Mouse (Mus musculus) E14TG2a.4 (cell line): ENCODE results near the gene Itfg2.
A peak's percentile ranks its signal among the peaks of the same experiment; 100 is the strongest.

ENCODE experiments used
- H3K27me3 ChIP-seq: 2 replicates; pipeline ENCODE4 v1.6.1; 2014; ENCODE audit warnings: low read length, control low read depth; ENCODE audit not compliant: insufficient read depth
- H3K36me3 ChIP-seq: 2 replicates; pipeline ENCODE4 v1.6.1; 2014; ENCODE audit warnings: low read length, control low read depth; ENCODE audit not compliant: insufficient read depth
- H3K4me1 ChIP-seq: replicated peaks from 2 replicates; pipeline ENCODE4 v1.6.1; 2014; ENCODE audit warnings: low read depth, low read length, control low read depth
- H3K4me3 ChIP-seq: replicated peaks from 2 replicates; pipeline ENCODE4 v1.5.1; 2014; ENCODE audit warnings: mild to moderate bottlenecking, low read length
- H3K9me3 ChIP-seq: 2 replicates; pipeline ENCODE4 v1.6.1; 2014; ENCODE audit warnings: low read length, control low read depth
- CTCF ChIP-seq: conservative IDR thresholded peaks from 2 replicates; pipeline ENCODE4 v1.5.1; 2014; ENCODE audit warnings: low read length
- NANOG ChIP-seq: IDR thresholded peaks from 2 replicates; pipeline ENCODE4 v1.6.1; 2014; ENCODE audit warnings: borderline replicate concordance, low read length, mixed read lengths
- POU5F1 ChIP-seq: IDR thresholded peaks from 2 replicates; pipeline ENCODE4 v1.6.1; 2014; ENCODE audit warnings: low read length, borderline replicate concordance

Itfg2 gene

GRCm38 (mm10) chr6:128364721-128365120 is 60.0 kb downstream of the Itfg2 start:
- TF ChIP-seq POU5F1 = no peak
- TF ChIP-seq CTCF = no peak
- no peak for TF ChIP-seq NANOG
- H3K36me3 ChIP-seq = peaks cover 70% of the 10 kb centered on the region
- H3K9me3 ChIP-seq = no peaks in the 10 kb centered on the region
- no peaks in the 10 kb centered on the region for H3K27me3 ChIP-seq
- H3K4me1 ChIP-seq = peaks cover 54% of the 10 kb centered on the region
- no peak overlapping the region for H3K4me3 ChIP-seq

GRCm38 (mm10) chr6:128363007-128363825 is 61.5 kb downstream of the Itfg2 start:
- H3K4me1 ChIP-seq = peaks cover 67% of the 10 kb centered on the region
- peak overlapping the region; percentile 91 for H3K4me3 ChIP-seq
- H3K36me3 ChIP-seq = peaks cover 64% of the 10 kb centered on the region
- H3K27me3 ChIP-seq = no peaks in the 10 kb centered on the region
- H3K9me3 ChIP-seq = no peaks in the 10 kb centered on the region
- TF ChIP-seq NANOG (no peak), CTCF (no peak), POU5F1 (no peak)

GRCm38 (mm10) chr6:128362381-128363006 is 62.2 kb downstream of the Itfg2 start, which contains the start of the genes Rhno1 and Foxm1:
Gene Rhno1, minus strand, starts transcription at chr6:128362911.
Gene Foxm1, plus strand, starts transcription at chr6:128362967.
- Histone ChIP-seq H3K36me3 (peaks cover 65% of the 10 kb centered on the region), H3K4me3 (peak within 1 kb of the TSS; percentile 91), H3K4me1 (peaks cover 73% of the 10 kb centered on the region), H3K9me3 (no peaks in the 10 kb centered on the region), H3K27me3 (no peaks in the 10 kb centered on the region)
- TF ChIP-seq POU5F1 (no peak), NANOG (no peak), CTCF (no peak)

GRCm38 (mm10) chr6:128361901-128362300 is 62.8 kb downstream of the Itfg2 start:
- H3K4me1 ChIP-seq = peaks cover 79% of the 10 kb centered on the region
- H3K4me3 ChIP-seq = peak overlapping the region; percentile 91
- H3K9me3 ChIP-seq = no peaks in the 10 kb centered on the region
- H3K36me3 ChIP-seq = peaks cover 65% of the 10 kb centered on the region
- H3K27me3 ChIP-seq = no peaks in the 10 kb centered on the region
- TF ChIP-seq POU5F1 = no peak
- no peak for TF ChIP-seq NANOG
- no peak for TF ChIP-seq CTCF
